In the genomic region with DNA sequence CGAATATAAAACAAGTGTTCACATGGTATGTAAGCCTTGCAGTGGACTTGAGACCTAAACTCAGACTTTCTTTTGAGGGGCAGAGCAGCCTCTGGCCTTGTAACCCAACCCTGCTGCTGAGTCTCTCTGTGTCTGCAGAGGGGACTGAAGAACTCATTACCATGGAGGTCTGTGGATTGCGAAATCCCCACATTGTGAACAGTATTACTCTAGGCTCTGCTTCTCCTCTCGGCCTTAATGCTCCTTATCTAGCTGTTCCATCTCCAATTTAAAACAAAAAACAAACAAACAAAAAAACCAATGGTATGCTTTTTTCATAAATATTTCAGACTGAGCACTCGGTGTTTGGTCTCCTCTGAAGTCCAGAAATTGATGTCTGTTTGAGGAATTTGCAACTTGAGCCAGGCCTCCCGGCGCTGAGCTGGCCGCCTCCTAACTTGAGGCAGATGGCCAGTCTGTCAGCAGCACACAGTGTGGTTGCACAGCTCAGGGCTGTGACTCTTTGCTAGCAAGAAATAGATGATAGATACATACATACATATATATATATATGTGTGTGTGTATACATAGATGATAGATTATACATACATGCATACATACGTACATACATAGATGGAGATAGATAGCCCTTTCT, we compare ENCODE assay signal across 21 mouse cellular contexts.
DNase-seq lines count a peak whose midpoint lies in the region; ATAC-seq and TF ChIP-seq lines count a peak whose summit lies in the region.
"Had no signal": no experiment of that assay in that cellular context is flagged by ENCODE, and none has a peak within 500 bp of the region (broad histone marks: within the 10 kb centered on the region; RNA-seq: fewer than 3 reads in every experiment).

No protein-coding gene starts in this region.

- 0 out of 2 replicates have a peak, but pooled peaks cover 6% of the 10 kb centered on the region for H3K4me1 ChIP-seq in kidney, postnatal 0 days (replicated peaks; ENCODE audit: insufficient read depth, low read length)
- peaks cover 7% of the 10 kb centered on the region; the same call in 1 of the 2 replicates for H3K4me1 ChIP-seq in kidney, embryonic 14.5 days (ENCODE audit: control insufficient read depth, insufficient read depth, low read length)
- H3K4me1 ChIP-seq: embryonic facial prominence, embryonic 12.5 days; liver, embryonic 12.5 days had no signal

- H3K36me3 ChIP-seq in kidney, postnatal 0 days (ENCODE audit: insufficient read depth, low read length): no peaks in the 10 kb centered on the region
- no peaks in the 10 kb centered on the region for H3K36me3 ChIP-seq in kidney, embryonic 14.5 days (ENCODE audit: control insufficient read depth, insufficient read depth, low read length)
- H3K36me3 ChIP-seq: embryonic facial prominence, embryonic 12.5 days; forebrain, embryonic 15.5 days; hindbrain, embryonic 15.5 days; liver, embryonic 12.5 days had no signal

- H3K4me2 ChIP-seq in kidney, postnatal 0 days (ENCODE audit: low read length): no peak overlapping the region
- H3K4me2 ChIP-seq in kidney, embryonic 14.5 days (replicated peaks; ENCODE audit: low read depth, low read length): no peak overlapping the region
- H3K4me2 ChIP-seq: embryonic facial prominence, embryonic 12.5 days; forebrain, embryonic 15.5 days; hindbrain, embryonic 15.5 days; liver, embryonic 12.5 days had no signal

- 35% methylated on average over 8 of the region's 8 CpGs for WGBS in kidney, postnatal 0 days
- 47% methylated on average over 8 of the region's 8 CpGs for WGBS in kidney, embryonic 14.5 days

- no peak overlapping the region for H3K9ac ChIP-seq in kidney, postnatal 0 days (ENCODE audit: low read depth, low read length)
- H3K9ac ChIP-seq in kidney, embryonic 14.5 days (ENCODE audit: low read depth, low read length): no peak overlapping the region; the same call in 1 of the 2 replicates
- H3K9ac ChIP-seq: embryonic facial prominence, embryonic 12.5 days; forebrain, embryonic 15.5 days; hindbrain, embryonic 15.5 days; liver, embryonic 12.5 days had no signal

- H3K9me3 ChIP-seq in kidney, postnatal 0 days (replicated peaks; ENCODE audit: low read length): no peaks in the 10 kb centered on the region
- no peaks in the 10 kb centered on the region for H3K9me3 ChIP-seq in kidney, embryonic 14.5 days (ENCODE audit: control insufficient read depth, low read length)
- H3K9me3 ChIP-seq: embryonic facial prominence, embryonic 12.5 days; forebrain, embryonic 15.5 days; hindbrain, embryonic 15.5 days; liver, embryonic 12.5 days had no signal

- ATAC-seq in kidney, postnatal 0 days (replicated peaks; ENCODE audit: low FRiP score, low read depth): no peak
- no peak for ATAC-seq in kidney, embryonic 14.5 days (ENCODE audit: low FRiP score, low TSS enrichment)
- ATAC-seq: forebrain, embryonic 15.5 days; liver, embryonic 12.5 days; midbrain, embryonic 16.5 days had no signal

- intact Hi-C loops in gastrocnemius, adult 2 months (cut with DNase I): no loop called here

- peak; percentile 34 for DNase-seq in gastrocnemius, adult 2 months
- no peak for DNase-seq in gastrocnemius, postnatal 10 days
- DNase-seq in kidney, postnatal 0 days (ENCODE audit: low spot score): peak; percentile 75
- DNase-seq in urinary bladder, postnatal 14 days (ENCODE audit: low spot score): peak; percentile 21
- no peak for DNase-seq in urinary bladder, postnatal 25 days (ENCODE audit: low spot score)
- DNase-seq in mesoderm, embryonic 11.5 days (ENCODE audit: low read depth, low spot score): peak; percentile 23
- DNase-seq in B cell, adult 2 months: no peak
- DNase-seq: heart, adult 18-20 months; heart, postnatal 36 days; layer of hippocampus, adult 9-11 months; lung, postnatal 36 days; right cerebral cortex, postnatal 14 days; spleen, adult 18-20 months; thymus, postnatal 36 days had no signal

- TF ChIP-seq CTCF in gastrocnemius, adult 2 months (IDR thresholded peaks at IDR 0.05): no peak
- no peak for TF ChIP-seq CTCF in kidney, postnatal 0 days (IDR thresholded peaks at IDR 0.05; ENCODE audit: low read depth)

- no peaks in the 10 kb centered on the region for H3K27me3 ChIP-seq in kidney, postnatal 0 days (ENCODE audit: insufficient read depth, low read length)
- H3K27me3 ChIP-seq in kidney, embryonic 14.5 days (ENCODE audit: control insufficient read depth, insufficient read depth, low read length): no peaks in the 10 kb centered on the region
- H3K27me3 ChIP-seq: embryonic facial prominence, embryonic 12.5 days; forebrain, embryonic 15.5 days; hindbrain, embryonic 15.5 days; liver, embryonic 12.5 days had no signal

- H3K4me3 ChIP-seq in gastrocnemius, adult 2 months: no peak overlapping the region
- no peak overlapping the region for H3K4me3 ChIP-seq in kidney, postnatal 0 days (replicated peaks; ENCODE audit: low read depth, low read length)
- H3K4me3 ChIP-seq in kidney, embryonic 14.5 days (ENCODE audit: low read length): no peak overlapping the region
- H3K4me3 ChIP-seq: embryonic facial prominence, embryonic 12.5 days; forebrain, embryonic 15.5 days; hindbrain, embryonic 15.5 days; left cerebral cortex, adult 2 months; liver, embryonic 12.5 days had no signal

- H3K27ac ChIP-seq in gastrocnemius, adult 2 months: peak overlapping the region; percentile 40; the same call in 1 of the 2 replicates
- H3K27ac ChIP-seq in kidney, postnatal 0 days: no peak overlapping the region
- H3K27ac ChIP-seq in kidney, embryonic 14.5 days (ENCODE audit: low read depth, low read length): no peak overlapping the region
- H3K27ac ChIP-seq: embryonic facial prominence, embryonic 12.5 days; forebrain, embryonic 15.5 days; hindbrain, embryonic 15.5 days; left cerebral cortex, adult 2 months; liver, embryonic 12.5 days had no signal

Comparison
In these comparisons a context has a peak if more than half of its experiments do, and no peak if none do; other contexts are left out.
1. DNase-seq: peak in gastrocnemius, adult 2 months (single experiment), kidney, postnatal 0 days (single experiment), urinary bladder, postnatal 14 days (single experiment) and mesoderm, embryonic 11.5 days (single experiment); none in gastrocnemius, postnatal 10 days (single experiment), urinary bladder, postnatal 25 days (single experiment) and B cell, adult 2 months (0 of 2).